In the genomic region with DNA sequence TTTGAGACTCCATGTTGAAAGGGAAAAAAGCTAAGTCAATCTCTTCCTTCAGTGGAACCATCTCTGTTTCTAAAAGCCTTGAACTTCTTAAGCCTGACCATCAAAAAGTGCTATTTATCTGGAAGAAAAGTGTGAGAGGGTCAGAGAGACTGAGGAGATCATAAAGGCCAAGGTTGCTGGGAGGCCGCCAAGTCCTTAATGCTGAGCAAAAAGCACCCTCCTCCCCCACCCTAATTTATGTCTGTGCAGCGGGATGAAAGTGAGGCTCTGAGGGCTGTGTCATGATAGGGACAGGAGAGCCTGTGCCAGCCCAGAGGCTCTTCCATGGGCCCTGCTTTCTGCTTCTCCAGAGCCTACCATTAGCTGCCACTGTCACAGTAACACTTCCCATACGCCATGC, we compare ENCODE assay signal across 24 mouse cellular contexts.
DNase-seq lines count a peak whose midpoint lies in the region; ATAC-seq and TF ChIP-seq lines count a peak whose summit lies in the region.
"Had no signal": no experiment of that assay in that cellular context is flagged by ENCODE, and none has a peak within 500 bp of the region (broad histone marks: within the 10 kb centered on the region; RNA-seq: fewer than 3 reads in every experiment).

No protein-coding gene starts in this region.

- 0 out of 2 replicates have a peak, but pooled peaks cover 7% of the 10 kb centered on the region for H3K4me1 ChIP-seq in kidney, embryonic 14.5 days (ENCODE audit: control insufficient read depth, insufficient read depth, low read length)
- H3K4me1 ChIP-seq: limb, embryonic 13.5 days had no signal

- H3K27me3 ChIP-seq in kidney, embryonic 14.5 days (ENCODE audit: control insufficient read depth, insufficient read depth, low read length), result no peaks in the 10 kb centered on the region
- H3K27me3 ChIP-seq: forebrain, embryonic 13.5 days; heart, embryonic 12.5 days; hindbrain, embryonic 13.5 days; limb, embryonic 13.5 days; Patski had no signal

- H3K27ac ChIP-seq in kidney, embryonic 14.5 days (ENCODE audit: low read depth, low read length), result no peak overlapping the region
- H3K27ac ChIP-seq: forebrain, embryonic 13.5 days; heart, adult 2 months; hindbrain, embryonic 13.5 days; limb, embryonic 13.5 days; macrophage had no signal

- WGBS in kidney, embryonic 14.5 days, result 41% methylated on average over 3 of the region's 3 CpGs

- TF ChIP-seq CTCF in brain, embryonic 14.5 days (IDR thresholded peaks at IDR 0.05; ENCODE audit: borderline replicate concordance, extremely low read depth, insufficient read depth, insufficient read length), result no peak

- no peak overlapping the region for H3K4me3 ChIP-seq in kidney, embryonic 14.5 days (ENCODE audit: low read length)
- H3K4me3 ChIP-seq: forebrain, embryonic 13.5 days; heart, adult 2 months; heart, embryonic 12.5 days; hindbrain, embryonic 13.5 days; limb, embryonic 13.5 days had no signal

- no peaks in the 10 kb centered on the region for H3K9me3 ChIP-seq in kidney, embryonic 14.5 days (ENCODE audit: control insufficient read depth, low read length)
- H3K9me3 ChIP-seq: forebrain, embryonic 13.5 days; heart, embryonic 12.5 days; hindbrain, embryonic 13.5 days had no signal

- no peak for TF ChIP-seq POLR2A in brain, embryonic 14.5 days (IDR thresholded peaks at IDR 0.05; ENCODE audit: borderline replicate concordance, extremely low read depth, insufficient read depth, insufficient read length, poor library complexity, severe bottlenecking)

- no peak for ATAC-seq in kidney, embryonic 14.5 days (ENCODE audit: low FRiP score, low TSS enrichment)
- ATAC-seq: forebrain, embryonic 13.5 days; intestine, postnatal 0 days; midbrain, embryonic 16.5 days; Patski had no signal

- H3K4me2 ChIP-seq in kidney, embryonic 14.5 days (replicated peaks; ENCODE audit: low read depth, low read length), result no peak overlapping the region
- H3K4me2 ChIP-seq: forebrain, embryonic 13.5 days; heart, embryonic 12.5 days; hindbrain, embryonic 13.5 days; limb, embryonic 13.5 days; liver, embryonic 11.5 days had no signal

- intact Hi-C loops in gastrocnemius, postnatal 14 days (cut with DNase I; ENCODE audit: low total_unique reads), result no loop called here

- H3K9ac ChIP-seq in kidney, embryonic 14.5 days (ENCODE audit: low read depth, low read length), result no peak overlapping the region
- H3K9ac ChIP-seq: forebrain, embryonic 13.5 days; heart, embryonic 12.5 days; hindbrain, embryonic 13.5 days; limb, embryonic 13.5 days had no signal

- peaks cover 27% of the 10 kb centered on the region for H3K36me3 ChIP-seq in kidney, embryonic 14.5 days (ENCODE audit: control insufficient read depth, insufficient read depth, low read length)

- DNase-seq in kidney, postnatal 14 days, result peak; percentile 25
- peak; percentile 22 for DNase-seq in retina, postnatal 1 day
- DNase-seq in retina, embryonic 14.5 days (ENCODE audit: low spot score), result no peak
- DNase-seq in adrenal gland, postnatal 10 days, result peak; percentile 84
- peak; percentile 68 for DNase-seq in brain, embryonic 14.5 days (ENCODE audit: low read depth)
- no peak for DNase-seq in gastrocnemius, postnatal 14 days
- no peak for DNase-seq in right cerebral cortex, postnatal 4 days
- DNase-seq: cerebellum, adult 11 months; cerebellum, adult 9-10 months; cerebellum, postnatal 36 days; heart, adult 2 months; heart, postnatal 4 days; lung, postnatal 10 days; thymus, postnatal 14 days had no signal

Comparison
In these comparisons a context has a peak if more than half of its experiments do, and no peak if none do; other contexts are left out.
1. DNase-seq: peak in kidney, postnatal 14 days (single experiment), retina, postnatal 1 day (single experiment), adrenal gland, postnatal 10 days (single experiment) and brain, embryonic 14.5 days (single experiment); none in retina, embryonic 14.5 days (single experiment), gastrocnemius, postnatal 14 days (single experiment) and right cerebral cortex, postnatal 4 days (single experiment).